Mouse (Mus musculus): ENCODE data around the gene Lima1.

- no peak for TF ChIP-seq CTCF (IDR thresholded peaks at IDR 0.05; ENCODE audit: insufficient read depth, low read length)
- no peak for TF ChIP-seq POLR2A (IDR thresholded peaks at IDR 0.05; ENCODE audit: borderline replicate concordance, extremely low read depth, low read depth, low read length)
Observed at GRCm38 (mm10) chr15:99771601-99772276, 103.5 kb downstream of the Lima1 start.
